Mouse (Mus musculus): Measurements from ENCODE around the gene Pigf. TPM values are rescaled to one million over a fixed set of nuclear protein-coding genes. Genes with fewer than 3 reads are reported as not detected.
A peak's percentile ranks its signal among the peaks of the same experiment; 100 is the strongest.
"Not testable (repeated sequence)": the region's sequence is repeated elsewhere in the genome, so short reads cannot be mapped to it uniquely, and the experiment has no call there.

The Pigf gene
- 6.3 TPM in 1 of 2 replicates, not detected in the other for total RNA-seq (2015; ENCODE audit: low replicate concordance)
- total RNA-seq (2017; ENCODE audit: low replicate concordance), result 2.4 and 4.3 TPM in 2 replicates

DNA sequence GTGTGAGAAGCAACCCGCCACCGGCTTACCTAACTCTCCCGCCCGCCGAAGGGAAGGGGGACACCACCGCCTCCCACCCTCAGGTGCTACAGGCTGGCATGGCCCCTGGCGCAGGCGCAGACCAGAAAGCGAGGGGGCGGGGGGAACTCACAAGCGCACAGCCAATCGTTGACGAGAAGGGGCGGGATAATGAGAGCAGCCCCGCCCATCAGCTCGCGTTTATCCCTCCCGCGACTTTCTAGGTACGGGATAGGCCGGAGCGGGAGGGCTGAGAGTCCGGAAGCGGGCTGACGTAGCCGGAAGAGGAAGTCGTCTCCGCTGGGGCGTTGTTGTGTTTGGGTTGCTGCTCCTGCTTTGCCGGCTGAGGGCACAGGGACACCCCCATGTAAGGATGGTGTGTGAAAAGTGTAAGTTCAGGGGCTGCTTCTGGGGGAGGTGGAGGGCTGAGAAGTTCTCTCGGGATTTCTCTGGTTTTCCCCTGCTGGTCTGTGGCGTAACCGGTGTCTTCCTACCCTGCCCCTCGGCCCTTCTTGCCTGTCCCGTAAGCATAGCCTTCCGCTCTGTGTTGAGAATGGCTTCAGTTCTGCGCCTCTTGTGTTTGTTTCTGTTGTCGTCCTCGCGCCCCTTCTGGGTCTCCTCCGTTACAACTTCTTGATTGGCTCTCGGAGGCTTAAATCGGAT is at the start of gene Pigf, which contains the start of gene Cript:
Pigf (minus strand) TSS at position 138 of the 681 bp plus-strand sequence.
Cript (plus strand) TSS at position 282 of the 681 bp plus-strand sequence.
- ATAC-seq (replicated peaks; ENCODE audit: low FRiP score, poor library complexity, severe bottlenecking), result peak; percentile 99

GRCm38 (mm10) chr17:87073470-87073869 is 48.3 kb upstream of the Pigf start:
- ATAC-seq (replicated peaks; ENCODE audit: low FRiP score, poor library complexity, severe bottlenecking), result no peak

- ATAC-seq (replicated peaks; ENCODE audit: low FRiP score, poor library complexity, severe bottlenecking), result no peak
These were observed 47.7 kb upstream of the Pigf start for GRCm38 (mm10) chr17:87072766-87073440.

- not testable (repeated sequence) for ATAC-seq (replicated peaks; ENCODE audit: low FRiP score, poor library complexity, severe bottlenecking)
These were observed 47.0 kb upstream of the Pigf start for GRCm38 (mm10) chr17:87072183-87072582.

DNA sequence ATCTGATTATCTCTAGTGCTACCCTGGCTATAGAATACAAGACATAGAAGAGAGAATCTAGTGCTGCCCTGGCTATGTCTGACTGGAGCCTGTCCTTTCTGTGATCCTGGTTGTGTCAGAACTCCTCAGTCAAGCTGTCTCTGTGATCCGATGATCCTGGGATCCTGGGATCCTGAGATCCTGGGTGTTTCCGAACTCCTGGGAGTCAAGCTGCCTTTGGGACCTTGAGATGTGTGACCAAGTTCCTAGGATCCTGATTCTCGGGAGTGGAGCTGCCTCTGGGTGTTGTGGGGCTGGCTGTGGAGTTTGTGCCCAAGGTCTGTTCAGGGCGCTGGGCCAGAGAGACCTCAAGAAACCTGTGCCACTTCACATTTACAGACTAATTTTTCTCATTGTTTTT is 43.8 kb upstream of the Pigf start:
- no peak for ATAC-seq (replicated peaks; ENCODE audit: low FRiP score, poor library complexity, severe bottlenecking)

DNA sequence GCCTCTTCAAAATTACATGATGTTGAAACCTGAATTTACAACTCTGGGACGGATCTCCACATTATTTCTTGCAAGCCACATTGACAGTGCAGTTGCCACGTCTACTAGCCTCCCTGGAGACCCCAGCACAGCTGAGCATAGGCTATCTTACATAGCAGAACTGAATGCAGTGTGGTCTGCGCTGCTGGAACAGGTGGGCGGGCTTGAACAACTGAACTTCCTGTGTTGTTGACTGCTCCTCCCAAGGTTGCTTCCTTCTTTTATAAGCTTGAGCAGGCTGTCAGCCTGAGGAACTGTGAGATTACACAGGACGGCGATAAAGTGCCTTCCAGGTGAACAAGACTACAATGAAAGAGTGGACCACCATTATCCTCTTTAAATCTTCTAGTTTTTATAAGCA is 38.8 kb upstream of the Pigf start:
- ATAC-seq (replicated peaks; ENCODE audit: low FRiP score, poor library complexity, severe bottlenecking), result no peak

DNA sequence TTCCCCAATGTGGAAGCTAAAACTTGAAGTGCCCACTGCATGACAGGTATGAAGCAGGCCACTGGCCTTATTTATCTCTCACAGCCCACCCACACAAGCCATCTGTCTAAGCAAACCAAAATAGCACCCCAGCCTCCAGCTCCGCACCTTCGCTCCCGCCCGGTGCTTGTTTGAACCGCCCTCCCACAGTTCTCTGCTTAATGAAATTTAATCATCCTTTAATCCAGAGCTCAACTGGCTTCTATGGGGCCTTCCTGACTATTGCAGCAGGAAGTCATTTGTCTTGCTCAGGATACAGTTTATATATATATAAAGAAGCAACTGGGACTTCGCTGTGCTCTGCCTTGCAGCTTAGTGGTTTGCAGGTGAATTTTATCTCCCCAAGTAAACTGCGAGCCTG is 38.3 kb upstream of the Pigf start:
- ATAC-seq (replicated peaks; ENCODE audit: low FRiP score, poor library complexity, severe bottlenecking), result no peak

DNA sequence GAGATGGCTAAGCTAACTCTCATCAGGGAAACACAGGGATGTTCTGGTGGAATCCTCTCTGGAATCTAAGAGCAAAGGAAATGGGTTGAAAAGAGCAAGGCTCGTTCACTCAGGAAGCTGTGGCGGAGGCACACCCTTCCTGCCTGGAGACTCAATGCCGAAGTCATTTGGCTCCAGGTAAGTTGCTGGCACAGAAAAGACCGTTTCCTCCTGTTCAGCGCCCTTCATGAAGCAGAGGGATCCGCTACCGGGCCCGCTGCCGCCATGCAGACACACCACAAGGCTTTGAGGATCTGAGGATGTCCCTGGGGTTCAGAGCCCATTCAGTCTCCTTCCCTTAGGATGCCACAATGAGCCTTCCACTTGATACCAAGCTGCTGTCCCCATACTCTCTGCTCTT is 37.4 kb upstream of the Pigf start:
- ATAC-seq (replicated peaks; ENCODE audit: low FRiP score, poor library complexity, severe bottlenecking), result no peak

DNA sequence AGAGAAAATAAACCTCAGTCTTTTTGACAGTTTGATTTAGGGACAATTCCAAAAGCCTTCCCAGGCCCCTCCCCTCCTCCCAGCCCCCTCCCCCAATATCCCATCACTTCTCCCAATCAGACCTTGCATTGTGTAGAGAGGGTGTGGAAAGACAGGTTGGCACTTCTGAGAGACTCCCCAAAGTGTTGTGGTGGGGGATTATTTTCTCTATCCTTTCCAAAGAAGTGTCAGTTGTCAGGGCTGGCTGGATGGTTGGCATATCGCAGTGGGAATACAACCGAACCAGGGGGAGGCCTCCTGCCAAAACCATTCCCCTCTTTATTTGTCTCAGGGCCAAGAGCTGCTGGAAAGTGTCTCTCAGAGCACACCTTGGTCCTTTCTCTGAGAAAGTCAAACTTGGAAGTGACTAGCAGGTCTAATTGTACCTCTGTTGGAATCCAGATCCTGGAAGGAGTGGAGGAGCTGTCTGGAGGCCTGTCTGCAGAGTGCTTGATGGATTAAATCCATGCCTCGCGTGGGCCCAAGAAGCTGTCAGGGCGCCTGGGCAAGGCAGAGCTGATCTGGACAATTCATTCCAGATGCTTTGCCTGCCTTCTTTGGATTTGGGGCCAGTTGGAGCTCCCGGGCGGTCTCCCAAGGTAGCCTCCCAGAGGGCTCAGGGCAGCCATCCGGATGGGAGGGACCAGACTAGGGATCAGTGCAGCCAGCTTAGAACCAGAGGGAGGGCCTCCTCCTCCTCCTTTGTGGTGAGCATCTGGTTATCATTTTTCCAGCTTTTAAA is 32.5 kb upstream of the Pigf start:
- ATAC-seq (replicated peaks; ENCODE audit: low FRiP score, poor library complexity, severe bottlenecking), result no peak

GRCm38 (mm10) chr17:87056761-87057160 is 31.6 kb upstream of the Pigf start:
- ATAC-seq (replicated peaks; ENCODE audit: low FRiP score, poor library complexity, severe bottlenecking), result no peak

GRCm38 (mm10) chr17:87055663-87056062 is 30.5 kb upstream of the Pigf start:
- ATAC-seq (replicated peaks; ENCODE audit: low FRiP score, poor library complexity, severe bottlenecking), result no peak

GRCm38 (mm10) chr17:87055051-87055459 is 29.8 kb upstream of the Pigf start:
- no peak for ATAC-seq (replicated peaks; ENCODE audit: low FRiP score, poor library complexity, severe bottlenecking)

DNA sequence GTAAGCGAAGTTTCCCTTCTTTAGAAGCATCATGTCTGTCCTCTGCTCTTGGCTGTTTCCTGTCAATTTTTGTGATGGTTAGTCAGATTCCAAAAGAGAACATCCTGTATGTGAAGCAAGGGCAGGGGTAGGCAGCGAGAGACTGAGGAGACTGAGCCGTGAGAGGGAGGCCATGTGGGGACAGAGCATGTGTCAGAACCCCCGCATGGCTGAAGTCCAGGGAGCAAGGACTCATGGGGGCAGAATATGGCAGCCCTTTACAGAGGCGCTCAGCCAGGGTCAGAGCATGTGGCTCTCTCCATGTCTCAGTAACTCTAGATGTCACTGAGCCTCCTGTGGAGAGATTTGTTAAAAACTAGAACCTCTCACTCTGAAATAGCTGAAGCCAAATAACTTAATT is 28.7 kb upstream of the Pigf start:
- ATAC-seq (replicated peaks; ENCODE audit: low FRiP score, poor library complexity, severe bottlenecking), result no peak

- no peak for ATAC-seq (replicated peaks; ENCODE audit: low FRiP score, poor library complexity, severe bottlenecking)
These were observed 27.2 kb upstream of the Pigf start for GRCm38 (mm10) chr17:87052432-87052831.

DNA sequence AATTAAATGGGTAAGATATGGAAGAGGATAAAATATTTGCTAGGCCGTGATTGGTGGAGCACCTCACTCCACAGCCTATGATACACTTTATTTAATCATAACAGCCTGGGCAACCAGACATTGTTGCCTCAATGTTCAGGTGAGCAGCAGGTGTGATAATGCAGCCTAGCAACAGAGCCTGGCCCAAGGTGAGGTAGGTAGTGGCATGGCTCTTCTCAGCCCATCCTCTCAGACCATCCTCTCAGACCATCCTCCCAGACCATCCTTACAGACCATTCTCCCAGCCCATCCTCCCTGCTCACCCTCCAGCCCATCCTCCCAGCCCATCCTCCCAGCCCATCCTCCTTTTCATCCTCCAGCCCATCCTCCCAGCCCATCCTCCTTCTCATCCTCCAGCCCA is 26.4 kb upstream of the Pigf start:
- no peak for ATAC-seq (replicated peaks; ENCODE audit: low FRiP score, poor library complexity, severe bottlenecking)

GRCm38 (mm10) chr17:87050469-87051175 is 25.4 kb upstream of the Pigf start:
- no peak for ATAC-seq (replicated peaks; ENCODE audit: low FRiP score, poor library complexity, severe bottlenecking)

DNA sequence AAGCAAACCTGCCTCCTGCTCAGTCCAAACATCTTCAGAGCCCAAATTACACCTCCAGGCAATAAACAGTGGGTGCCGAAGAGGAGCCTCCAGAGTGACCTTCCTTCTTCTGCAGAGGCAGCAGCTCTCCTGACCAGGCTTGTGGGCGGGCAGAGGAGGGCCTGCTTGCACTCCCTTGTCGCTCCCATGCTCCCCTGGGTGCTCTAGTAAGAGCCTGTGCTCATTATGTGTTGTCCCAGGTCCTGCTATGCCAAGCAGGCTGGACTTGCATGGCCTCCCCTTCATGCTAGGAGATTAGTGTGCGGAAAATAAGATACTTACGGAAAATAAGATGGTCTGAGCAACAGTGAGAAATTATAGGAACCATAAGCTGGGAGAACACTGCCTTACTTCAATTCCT is 24.5 kb upstream of the Pigf start:
- no peak for ATAC-seq (replicated peaks; ENCODE audit: low FRiP score, poor library complexity, severe bottlenecking)

DNA sequence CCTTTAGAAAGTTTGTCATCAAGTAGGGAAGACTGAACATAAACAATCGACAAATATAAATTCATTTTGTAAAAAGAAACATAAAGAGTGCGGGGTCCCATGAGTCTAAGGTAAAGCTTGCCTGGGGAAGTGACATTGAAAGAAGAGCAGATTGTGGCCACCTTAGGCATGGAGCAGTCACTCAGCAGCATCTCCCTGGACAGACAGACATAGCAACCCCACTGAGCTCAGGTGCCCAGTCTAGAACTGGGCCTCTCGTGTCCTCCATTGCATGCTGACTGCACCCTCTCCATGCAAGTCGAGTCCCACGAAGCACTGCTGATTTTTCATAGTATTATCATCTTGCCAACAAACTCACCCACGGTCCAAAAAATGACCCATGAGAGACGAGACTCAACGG is 19.6 kb upstream of the Pigf start:
- no peak for ATAC-seq (replicated peaks; ENCODE audit: low FRiP score, poor library complexity, severe bottlenecking)

DNA sequence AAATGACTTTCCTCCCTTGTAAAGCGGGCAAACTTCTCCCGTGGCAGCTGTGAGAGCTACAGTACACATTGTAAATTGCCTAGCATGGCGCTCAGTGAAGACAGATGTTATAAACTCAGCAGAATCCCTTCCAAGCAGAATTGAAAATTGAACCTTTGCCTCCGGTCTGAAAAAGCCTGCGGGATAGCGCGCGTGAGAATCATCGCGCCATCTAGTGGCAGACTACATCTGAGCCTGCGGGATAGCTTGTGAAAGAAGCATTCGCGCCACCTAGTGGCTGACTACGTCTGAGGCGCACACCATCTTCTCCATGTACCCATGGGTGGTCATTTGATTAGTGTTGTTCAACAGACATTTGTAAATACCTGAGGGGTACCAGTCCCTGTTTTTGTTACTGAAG is 19.2 kb upstream of the Pigf start:
- ATAC-seq (replicated peaks; ENCODE audit: low FRiP score, poor library complexity, severe bottlenecking), result peak; percentile 92

DNA sequence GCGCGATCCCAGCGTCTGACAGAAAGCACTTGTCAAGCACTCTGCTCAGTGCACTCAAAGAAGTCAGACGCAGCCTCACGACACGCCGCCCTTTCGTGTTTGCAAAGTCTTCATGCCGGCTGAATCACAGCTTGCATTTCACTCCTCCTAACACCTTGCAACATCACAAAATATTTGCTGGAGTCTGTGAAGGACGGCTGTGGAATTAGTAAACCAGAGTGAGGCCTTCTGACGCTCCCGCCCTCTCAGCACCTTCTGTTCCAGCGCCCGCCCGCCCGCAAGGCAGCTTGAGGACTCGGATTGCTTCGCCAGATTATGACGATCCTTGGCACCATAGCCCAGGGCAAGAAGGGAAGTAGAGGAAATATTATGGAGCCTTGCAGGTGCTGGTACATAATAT is 16.5 kb upstream of the Pigf start:
- no peak for ATAC-seq (replicated peaks; ENCODE audit: low FRiP score, poor library complexity, severe bottlenecking)

Measured in erythroid progenitor cell, adult 5-6 weeks (primary cell).